ENCODE assay signal across 14 mouse cellular contexts in genomic region chr6:128107698-128108097, GRCm38 (mm10). TPM values are rescaled to one million over a fixed set of nuclear protein-coding genes. Genes with fewer than 3 reads are reported as not detected.
DNase-seq lines count a peak whose midpoint lies in the region; ATAC-seq and TF ChIP-seq lines count a peak whose summit lies in the region.
"Had no signal": no experiment of that assay in that cellular context is flagged by ENCODE, and none has a peak within 500 bp of the region (broad histone marks: within the 10 kb centered on the region; RNA-seq: fewer than 3 reads in every experiment).

No protein-coding gene starts in this region.

- no peak overlapping the region for H3K9ac ChIP-seq in lung, postnatal 0 days (replicated peaks; ENCODE audit: low read depth)
- H3K9ac ChIP-seq in embryonic facial prominence, embryonic 12.5 days: no peak overlapping the region
- no peak overlapping the region for H3K9ac ChIP-seq in liver, postnatal 0 days (replicated peaks)
- H3K9ac ChIP-seq: liver, embryonic 12.5 days; neural tube, embryonic 13.5 days had no signal

- no peak for ATAC-seq in lung, postnatal 0 days
- ATAC-seq in embryonic facial prominence, embryonic 12.5 days (ENCODE audit: insufficient number of reproducible peaks, insufficient read depth, low FRiP score, low TSS enrichment): no peak
- peak; percentile 87 for ATAC-seq in megakaryocyte progenitor cell, adult 5-6 weeks (replicated peaks; ENCODE audit: poor library complexity)
- ATAC-seq in liver, postnatal 0 days: no peak
- ATAC-seq: liver, embryonic 12.5 days; midbrain, embryonic 16.5 days had no signal

- H3K4me3 ChIP-seq in heart, embryonic 10.5 days: no peak overlapping the region
- no peak overlapping the region for H3K4me3 ChIP-seq in lung, postnatal 0 days (ENCODE audit: low read depth, low read length)
- H3K4me3 ChIP-seq in embryonic facial prominence, embryonic 12.5 days: no peak overlapping the region
- H3K4me3 ChIP-seq in liver, postnatal 0 days (ENCODE audit: low read depth, low read length): no peak overlapping the region
- H3K4me3 ChIP-seq: erythroblast, embryonic 14.5 days; heart, adult 2 months; liver, embryonic 12.5 days; neural tube, embryonic 13.5 days had no signal

- TF ChIP-seq CTCF in lung, postnatal 0 days (IDR thresholded peaks at IDR 0.05): no peak
- no peak for TF ChIP-seq CTCF in liver, postnatal 0 days (IDR thresholded peaks at IDR 0.05; ENCODE audit: low read depth)

- DNase-seq in heart, embryonic 10.5 days (ENCODE audit: low spot score): no peak
- no peak for DNase-seq in heart, postnatal 36 days
- no peak for DNase-seq in lung, postnatal 0 days (ENCODE audit: low spot score)
- no peak for DNase-seq in lung, postnatal 36 days
- DNase-seq in frontal cortex, postnatal 14 days (ENCODE audit: low spot score in 2 of 2): no peak
- DNase-seq in liver, postnatal 0 days: no peak
- DNase-seq: heart, adult 2 months; kidney, postnatal 25 days had no signal

- 60% methylated on average over 8 of the region's 8 CpGs for WGBS in heart, embryonic 10.5 days
- 73% methylated on average over 8 of the region's 8 CpGs for WGBS in lung, postnatal 0 days
- 46% methylated on average over 8 of the region's 8 CpGs for WGBS in embryonic facial prominence, embryonic 12.5 days
- WGBS in liver, postnatal 0 days (ENCODE audit: insufficient replicate concordance): 38% methylated on average over 8 of the region's 8 CpGs

- no peaks in the 10 kb centered on the region for H3K36me3 ChIP-seq in heart, embryonic 10.5 days
- no peaks in the 10 kb centered on the region for H3K36me3 ChIP-seq in lung, postnatal 0 days (ENCODE audit: insufficient read depth, low read length)
- no peaks in the 10 kb centered on the region for H3K36me3 ChIP-seq in embryonic facial prominence, embryonic 12.5 days
- no peaks in the 10 kb centered on the region for H3K36me3 ChIP-seq in liver, postnatal 0 days (replicated peaks; ENCODE audit: insufficient read depth, low read length)
- H3K36me3 ChIP-seq: liver, embryonic 12.5 days; neural tube, embryonic 13.5 days had no signal

- peaks cover 75% of the 10 kb centered on the region for H3K4me1 ChIP-seq in heart, embryonic 10.5 days
- peaks cover 40% of the 10 kb centered on the region for H3K4me1 ChIP-seq in lung, postnatal 0 days (ENCODE audit: insufficient read depth, low read depth, low read length)
- H3K4me1 ChIP-seq in embryonic facial prominence, embryonic 12.5 days: peaks cover 58% of the 10 kb centered on the region
- H3K4me1 ChIP-seq in liver, postnatal 0 days (ENCODE audit: insufficient read depth): peaks cover 38% of the 10 kb centered on the region

- intact Hi-C loops in heart, postnatal 36 days (cut with DNase I): no loop called here

- peak overlapping the region; percentile 65 for H3K27ac ChIP-seq in heart, embryonic 10.5 days
- H3K27ac ChIP-seq in lung, postnatal 0 days (ENCODE audit: low read length): 0 out of 2 replicates have a peak overlapping the region, but pooled peaks have one; percentile 2
- peak overlapping the region; percentile 46 for H3K27ac ChIP-seq in embryonic facial prominence, embryonic 12.5 days
- H3K27ac ChIP-seq in liver, postnatal 0 days (ENCODE audit: low read depth): no peak overlapping the region
- H3K27ac ChIP-seq: liver, embryonic 12.5 days; neural tube, embryonic 13.5 days had no signal

- no peaks in the 10 kb centered on the region for H3K9me3 ChIP-seq in heart, embryonic 10.5 days
- H3K9me3 ChIP-seq in lung, postnatal 0 days (ENCODE audit: low read length): no peaks in the 10 kb centered on the region
- H3K9me3 ChIP-seq in embryonic facial prominence, embryonic 12.5 days: no peaks in the 10 kb centered on the region
- H3K9me3 ChIP-seq in liver, postnatal 0 days (ENCODE audit: low read length): no peaks in the 10 kb centered on the region
- H3K9me3 ChIP-seq: liver, embryonic 12.5 days; neural tube, embryonic 13.5 days had no signal

- no peaks in the 10 kb centered on the region for H3K27me3 ChIP-seq in heart, embryonic 10.5 days (ENCODE audit: insufficient read depth, poor library complexity, severe bottlenecking)
- H3K27me3 ChIP-seq in lung, postnatal 0 days (replicated peaks; ENCODE audit: insufficient read depth, low read length): no peaks in the 10 kb centered on the region
- no peaks in the 10 kb centered on the region for H3K27me3 ChIP-seq in embryonic facial prominence, embryonic 12.5 days
- no peaks in the 10 kb centered on the region for H3K27me3 ChIP-seq in liver, postnatal 0 days (ENCODE audit: insufficient read depth, low read length)
- H3K27me3 ChIP-seq: liver, embryonic 12.5 days; neural tube, embryonic 13.5 days had no signal

- no peak for TF ChIP-seq EP300 in lung, postnatal 0 days (IDR thresholded peaks at IDR 0.05)
- no peak for TF ChIP-seq EP300 in liver, postnatal 0 days (IDR thresholded peaks at IDR 0.05; ENCODE audit: low read depth)

- no peak overlapping the region for H3K4me2 ChIP-seq in lung, postnatal 0 days (replicated peaks; ENCODE audit: low read depth, low read length)
- H3K4me2 ChIP-seq in embryonic facial prominence, embryonic 12.5 days (replicated peaks): no peak overlapping the region
- H3K4me2 ChIP-seq in liver, postnatal 0 days (ENCODE audit: low read depth, low read length): no peak overlapping the region
- H3K4me2 ChIP-seq: liver, embryonic 12.5 days; neural tube, embryonic 13.5 days had no signal

RNA-seq across cellular contexts. Expression of gene Tspan9, which starts 35.7 kb away (rescaled TPM):
- polyA plus RNA-seq in heart, embryonic 10.5 days (2016; fragmentation: Nextera tagmentation; extraction: Ambion mirVana): 111 and 177 TPM in 2 replicates
- total RNA-seq in heart, postnatal 36 days (2021): 100 to 1,000 TPM in 1 of 2 experiments, 10 to 100 TPM in 1; 80.9 to 113 TPM
- 136 and 158 TPM in 2 replicates for polyA plus RNA-seq in lung, postnatal 0 days (2015; fragmentation: Nextera tagmentation; extraction: Ambion mirVana)
- polyA plus RNA-seq in embryonic facial prominence, embryonic 12.5 days (2016; fragmentation: Nextera tagmentation; extraction: Ambion mirVana): 108 and 110 TPM in 2 replicates
- total RNA-seq in megakaryocyte progenitor cell, adult 5-6 weeks (2015): 0.71 and 2.7 TPM in 2 replicates
- total RNA-seq in megakaryocyte progenitor cell, adult 5-6 weeks (2017): 2.8 and 4.4 TPM in 2 replicates
- 17.7 and 19.6 TPM in 2 replicates for polyA plus RNA-seq in liver, postnatal 0 days (2015; fragmentation: Nextera tagmentation; extraction: Ambion mirVana)
